Mouse (Mus musculus): ENCODE data around the gene Npr2.

DNA sequence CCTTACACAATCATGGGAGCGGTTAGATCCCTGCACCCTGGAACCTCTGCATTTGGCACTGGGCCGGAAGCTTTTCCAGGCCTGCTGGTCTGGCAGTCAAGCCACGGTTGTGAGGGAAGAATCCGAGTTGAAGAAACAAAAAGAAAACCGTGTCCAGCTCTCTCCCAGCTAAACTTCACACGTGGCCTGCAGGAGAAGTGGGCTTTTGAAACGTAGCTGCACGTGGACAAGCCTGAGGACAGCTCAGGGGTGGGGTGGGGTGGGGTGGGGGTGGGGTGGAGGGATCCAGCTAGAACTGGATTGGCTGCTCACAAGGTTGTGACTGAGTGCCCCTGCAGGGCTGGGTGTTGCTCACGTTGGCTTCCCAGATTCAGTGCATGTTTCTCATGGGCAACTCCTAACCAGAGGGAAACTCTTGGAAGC lies 63.5 kb downstream of the Npr2 start:
- no peak for TF ChIP-seq CTCF (conservative IDR thresholded peaks at IDR 0.05; ENCODE audit: low read length)
- no peak for TF ChIP-seq NANOG (IDR thresholded peaks at IDR 0.05; ENCODE audit: borderline replicate concordance, low read length)
- TF ChIP-seq POU5F1 (IDR thresholded peaks at IDR 0.05; ENCODE audit: borderline replicate concordance, low read length): no peak

Data from E14TG2a.4 (cell line).